Mouse (Mus musculus) neural tube, embryonic 10.5 days (tissue): ENCODE measurements around the gene Plpp3.

Experiments used
- DNase-seq: peaks from one replicate; pipeline ENCODE4 v3.0.0-alpha.2; 2017; ENCODE audit warnings: low spot score; ENCODE audit errors: extremely low spot score

The Plpp3 gene

DNA sequence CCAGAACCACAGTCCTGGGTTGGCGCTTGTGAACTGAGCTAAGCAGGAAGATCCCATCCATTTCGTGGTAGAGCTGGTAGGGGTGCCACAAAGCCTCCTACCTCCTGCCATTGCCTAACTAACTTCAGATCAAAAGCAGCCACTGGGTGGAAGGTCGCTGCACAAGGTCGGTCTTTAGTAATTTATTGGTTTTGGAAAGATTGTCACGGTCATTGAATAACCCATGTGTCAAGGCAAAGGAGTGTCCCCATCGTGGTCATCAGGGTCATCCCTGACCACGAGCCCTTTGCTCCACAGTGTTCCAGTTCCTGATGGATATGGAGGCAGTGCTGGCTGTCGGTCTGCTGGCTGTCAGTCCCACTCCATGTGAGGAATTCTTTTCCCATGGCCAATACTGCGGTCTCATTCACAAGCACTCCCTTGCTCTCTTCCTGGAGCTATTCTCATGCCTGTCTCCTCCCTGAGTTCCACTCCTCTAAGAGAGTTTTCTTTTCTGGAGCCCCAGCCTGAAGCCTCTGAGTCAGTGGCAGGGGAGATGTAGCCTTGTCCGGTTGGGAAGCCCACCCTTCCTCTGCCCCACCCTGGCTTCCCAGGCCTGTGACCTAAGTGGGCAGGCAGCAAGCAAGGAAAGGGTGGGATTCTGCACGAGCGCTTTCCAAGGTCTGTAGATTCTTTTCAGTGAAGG lies 58.7 kb downstream of the Plpp3 start:
- no peak for DNase-seq

DNA sequence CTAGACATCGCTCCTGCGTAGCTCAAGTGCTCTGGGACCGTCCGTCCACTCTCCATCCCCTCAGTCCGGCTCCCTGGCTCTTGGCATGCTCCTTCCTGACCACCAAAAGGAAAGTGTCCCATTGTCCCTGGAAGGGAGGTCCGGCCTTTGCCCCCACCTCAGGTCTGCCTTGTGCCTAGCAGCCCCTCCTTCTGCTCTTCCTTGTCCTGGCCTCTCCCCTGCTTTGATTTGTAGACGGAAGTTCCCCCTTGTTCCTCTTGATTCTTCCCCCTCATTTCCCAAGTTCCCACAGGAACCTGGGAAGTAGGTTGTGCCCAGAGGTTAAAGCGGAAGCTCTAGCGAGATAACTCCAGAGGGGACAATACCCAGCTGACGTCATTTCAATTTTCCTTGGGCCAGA lies 61.1 kb downstream of the Plpp3 start:
- no peak for DNase-seq

DNA sequence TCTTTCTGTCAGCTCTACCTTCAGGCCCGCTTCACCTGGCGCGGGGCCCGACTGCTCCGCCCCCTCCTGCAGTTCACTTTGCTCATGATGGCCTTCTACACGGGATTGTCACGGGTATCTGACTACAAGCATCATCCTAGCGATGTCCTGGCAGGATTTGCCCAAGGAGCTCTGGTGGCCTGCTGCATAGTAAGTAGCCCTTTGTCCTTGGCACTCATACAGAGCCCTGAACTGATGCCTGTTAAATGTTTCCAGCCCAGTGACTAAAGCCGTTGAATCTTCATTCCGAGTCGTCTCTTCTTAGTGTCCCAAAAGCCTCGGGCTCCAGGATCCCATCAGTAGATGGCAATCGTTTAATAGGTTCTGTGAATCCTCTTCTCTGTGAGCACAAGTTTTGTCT lies 62.2 kb downstream of the Plpp3 start:
- no peak for DNase-seq

DNA sequence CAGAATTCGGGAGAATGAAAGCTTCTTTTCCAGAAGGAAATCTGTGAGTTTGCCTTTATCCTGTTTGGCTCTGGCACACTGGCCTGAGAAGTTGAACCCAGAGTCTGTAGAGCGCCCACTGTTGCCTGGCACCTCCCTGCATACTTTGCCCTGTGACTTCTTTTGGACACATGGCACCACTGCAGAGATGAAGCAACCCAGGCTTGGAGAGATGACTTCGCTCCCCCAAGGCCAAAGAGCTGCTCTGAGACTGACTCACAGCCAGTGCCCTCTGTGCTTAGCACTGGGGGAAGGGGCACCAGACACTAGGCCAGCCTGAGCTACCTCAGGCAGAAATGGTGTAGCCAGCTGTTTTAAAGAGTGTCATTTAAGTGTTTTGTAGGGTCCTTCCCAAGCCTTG lies 63.7 kb downstream of the Plpp3 start:
- DNase-seq: no peak

DNA sequence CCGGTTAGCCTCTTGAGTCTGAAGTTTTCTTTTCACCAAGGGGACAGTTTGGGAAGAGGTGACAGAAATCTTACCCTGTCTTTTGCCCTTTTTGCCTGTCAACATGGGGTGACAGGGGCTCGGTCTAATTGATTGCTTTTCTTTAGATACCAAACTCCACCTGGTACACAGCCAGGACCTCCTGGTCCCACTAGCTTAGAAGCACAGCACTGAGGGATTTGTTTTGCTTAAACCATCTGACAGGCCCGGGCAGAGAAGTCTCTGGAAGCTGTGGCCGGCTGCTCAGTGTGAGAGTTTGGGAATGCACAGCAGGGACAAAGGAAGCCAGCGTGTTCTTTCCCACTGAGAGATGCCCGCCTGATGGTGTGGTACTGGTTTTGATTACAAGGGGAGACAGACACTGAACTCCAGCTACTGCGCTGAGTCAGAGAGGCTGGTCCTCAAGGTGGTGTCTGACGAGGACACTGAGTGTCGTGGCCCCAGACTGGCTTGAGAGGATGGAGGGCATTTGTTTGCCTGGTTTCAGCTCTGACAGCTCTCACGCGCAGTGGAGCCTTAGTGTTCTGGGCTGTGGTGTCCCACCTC lies 64.2 kb downstream of the Plpp3 start:
- no peak for DNase-seq

DNA sequence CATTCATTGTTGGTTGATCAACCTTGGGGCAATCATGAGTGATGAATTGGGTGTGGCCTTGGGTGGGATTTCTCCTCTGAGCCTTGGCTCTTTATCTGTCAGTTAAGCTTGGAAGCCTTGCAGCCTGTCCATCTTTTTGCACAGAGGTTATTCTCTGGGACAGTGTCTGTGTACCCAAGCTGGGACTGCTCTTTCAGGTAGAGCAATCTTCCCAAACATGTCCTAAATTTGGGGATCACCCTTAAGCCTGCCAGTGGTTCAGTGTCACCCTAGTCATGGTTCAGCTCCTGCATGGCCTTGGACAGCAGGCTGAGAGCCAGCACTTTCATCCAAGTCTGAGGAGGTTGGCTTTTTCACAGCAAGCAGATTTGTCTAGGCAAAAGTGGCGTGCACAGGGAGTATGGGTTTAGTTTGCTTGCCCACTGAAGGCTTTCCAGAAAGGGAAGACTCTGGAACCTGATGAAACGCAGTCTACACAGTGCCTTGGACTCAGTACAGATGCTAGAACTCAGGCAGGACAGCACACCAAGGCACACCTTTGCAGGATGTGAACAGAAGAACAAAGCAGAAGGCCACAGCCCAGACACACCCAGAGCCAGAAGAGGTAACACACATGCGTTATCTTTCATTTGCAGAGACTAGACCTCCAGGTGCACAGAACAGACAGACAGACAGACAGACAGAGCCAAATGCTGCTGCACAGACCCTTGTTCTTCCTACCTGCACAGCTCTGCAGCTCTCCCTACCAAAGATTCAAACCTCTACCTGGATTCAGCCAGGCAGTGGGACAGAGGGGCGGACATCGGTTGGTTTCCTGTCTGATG lies 66.2 kb downstream of the Plpp3 start:
- DNase-seq: no peak

DNA sequence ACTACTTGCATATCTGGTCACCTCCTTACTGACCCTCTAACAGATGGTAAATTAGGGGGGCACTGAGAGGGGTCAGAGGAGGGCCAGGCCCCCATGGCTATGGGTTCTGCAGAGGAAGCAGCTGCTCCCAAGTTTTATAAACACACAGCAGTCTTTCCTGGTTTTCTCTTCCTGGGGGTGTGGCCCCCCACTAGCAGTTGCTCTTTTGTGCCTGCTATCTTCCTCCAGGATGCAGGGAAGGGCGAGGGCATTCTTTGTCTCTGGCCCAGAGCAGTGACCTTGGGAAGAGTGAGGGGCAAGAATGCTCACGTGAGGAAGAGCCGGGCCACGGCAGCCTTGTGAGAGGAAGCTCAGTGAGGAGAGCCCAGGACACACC lies 66.8 kb downstream of the Plpp3 start:
- DNase-seq: no peak

DNA sequence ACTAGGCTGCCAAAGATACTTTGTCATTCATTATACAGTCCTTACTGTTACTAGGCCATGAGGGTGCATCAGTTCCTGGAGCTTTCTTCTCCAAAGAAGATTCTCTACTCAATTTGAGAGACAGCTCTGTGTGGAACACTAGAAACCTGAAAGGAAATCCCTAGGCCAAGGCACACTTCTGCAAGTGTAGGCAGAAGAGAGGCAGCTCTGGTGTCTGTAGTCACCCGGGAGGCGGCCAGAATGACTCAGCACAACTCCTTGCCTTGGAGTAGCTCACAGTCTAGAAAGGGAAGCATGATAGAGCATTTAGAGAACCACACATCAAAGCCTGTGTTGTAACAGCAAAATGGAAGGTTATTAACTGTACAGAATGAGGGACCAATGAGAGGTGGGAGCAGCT lies 68.4 kb downstream of the Plpp3 start:
- DNase-seq: no peak

DNA sequence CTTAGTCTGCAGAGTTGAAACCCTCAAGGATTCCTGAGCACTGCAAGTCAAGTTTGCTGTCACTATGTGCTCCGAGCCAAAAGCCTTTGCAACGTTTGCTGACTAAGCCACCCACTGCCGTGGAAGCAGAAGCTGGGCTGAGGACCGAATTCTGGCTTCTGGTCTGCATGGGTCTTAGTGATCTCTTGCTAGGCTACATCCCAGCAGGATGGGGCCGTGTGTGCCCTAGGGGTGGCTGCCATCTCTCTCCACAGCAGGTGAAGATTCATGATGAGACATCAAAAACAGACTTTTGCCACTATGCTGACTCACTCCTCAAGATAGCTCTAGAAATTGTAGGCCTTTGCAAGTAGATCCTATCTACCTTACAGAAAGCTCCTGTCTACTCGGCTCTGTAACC lies 69.2 kb downstream of the Plpp3 start:
- no peak for DNase-seq

DNA sequence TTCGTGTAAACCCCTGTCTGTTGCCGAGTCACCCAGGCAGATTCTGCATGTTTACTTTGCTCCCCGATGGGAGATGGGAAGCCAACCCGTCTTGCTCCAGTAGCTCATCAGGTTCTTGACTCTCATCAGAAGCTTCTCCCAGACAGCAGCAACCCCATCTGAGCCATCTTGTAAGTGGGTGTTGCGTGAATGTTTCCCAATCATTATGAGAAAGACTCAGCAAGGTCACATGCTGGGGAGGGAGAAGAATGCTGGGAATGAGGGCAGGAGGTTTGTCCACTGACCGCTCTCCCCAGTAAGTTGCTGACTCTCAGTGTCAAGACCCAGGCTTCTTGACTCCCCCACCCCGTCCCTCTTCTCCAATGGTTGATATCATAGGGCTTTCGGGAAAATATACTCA lies 73.0 kb downstream of the Plpp3 start:
- no peak for DNase-seq

DNA sequence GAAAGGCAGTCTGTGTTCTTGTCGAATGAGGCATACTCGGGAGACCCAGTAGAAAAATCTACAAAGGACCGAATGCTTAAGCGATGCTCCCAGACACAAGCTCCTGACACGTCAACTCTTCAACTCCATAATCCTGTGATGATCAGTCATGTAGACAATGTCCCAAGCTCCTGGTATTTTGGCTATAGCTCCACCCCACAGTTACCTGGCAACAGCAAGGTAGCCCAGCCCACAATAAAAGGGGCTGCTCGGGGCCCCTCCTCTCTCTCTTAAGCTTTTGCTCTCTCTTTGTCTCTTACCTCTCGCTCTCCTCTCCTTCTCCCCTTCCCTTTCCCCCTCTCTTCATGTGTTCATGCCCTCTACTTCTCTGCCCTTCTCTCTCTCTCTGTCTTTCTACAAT lies 83.1 kb downstream of the Plpp3 start:
- no peak for DNase-seq

DNA sequence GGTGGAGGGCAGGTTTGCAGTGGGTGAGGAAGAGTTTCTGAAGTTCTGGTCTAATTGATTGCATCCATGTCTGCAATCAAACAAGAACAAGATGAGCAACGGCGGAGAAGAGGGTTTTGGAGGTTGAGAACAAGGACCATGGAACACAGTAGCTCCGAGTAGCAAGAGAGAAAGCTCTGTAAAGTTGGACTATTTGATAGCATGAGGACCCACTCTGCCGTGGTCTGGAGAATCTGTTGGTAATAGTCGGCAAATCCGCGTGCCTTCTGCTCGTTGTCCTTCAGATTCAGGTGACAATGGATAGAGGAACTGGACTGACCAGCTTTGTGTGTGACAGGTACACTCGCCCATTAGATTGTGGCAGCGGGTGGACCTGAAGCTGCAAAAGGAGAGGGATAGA lies 87.8 kb downstream of the Plpp3 start:
- DNase-seq: no peak

DNA sequence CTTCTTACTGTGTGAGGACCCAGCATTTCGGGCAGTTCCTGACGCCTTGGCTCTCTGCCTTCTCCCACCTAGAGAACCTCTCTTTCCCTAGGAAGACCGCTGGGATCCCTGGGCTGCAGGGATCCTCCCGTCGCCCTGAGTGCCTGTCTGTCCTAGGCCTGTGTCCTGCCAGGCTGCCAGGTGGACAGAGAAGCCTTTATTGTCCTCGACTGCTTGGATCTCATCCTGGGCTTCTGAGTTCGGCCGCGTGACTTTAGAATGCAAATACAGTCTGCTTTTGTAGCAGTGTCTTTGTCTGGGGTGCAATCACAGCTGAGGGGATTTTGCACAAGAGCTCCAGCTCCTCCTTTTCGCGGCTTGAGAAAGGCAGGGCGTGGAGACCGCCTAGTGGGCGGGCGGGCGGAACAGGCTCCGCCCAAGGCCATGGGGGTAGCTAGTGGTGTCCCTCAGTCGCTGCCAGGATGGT lies 88.4 kb downstream of the Plpp3 start:
- DNase-seq: peak; percentile 63

DNA sequence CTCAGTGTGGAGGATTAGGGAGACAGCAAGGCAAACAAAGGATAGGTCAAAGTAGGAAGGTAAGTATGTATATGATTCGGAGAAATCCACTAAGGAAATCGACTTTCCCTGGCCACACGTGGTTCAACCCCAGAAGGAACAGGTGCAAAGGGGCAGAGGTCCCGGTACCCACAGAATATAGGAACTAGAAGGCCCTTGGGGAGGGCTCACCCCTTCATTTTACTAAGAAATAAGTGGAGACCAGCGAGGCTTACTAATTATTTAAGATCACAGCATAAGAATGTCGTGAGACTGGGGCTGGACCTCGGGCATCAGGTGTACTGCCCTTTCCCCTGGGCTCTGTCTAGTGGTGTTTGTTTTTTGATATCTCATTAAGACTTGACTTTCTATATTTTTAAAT lies 89.2 kb downstream of the Plpp3 start:
- no peak for DNase-seq

DNA sequence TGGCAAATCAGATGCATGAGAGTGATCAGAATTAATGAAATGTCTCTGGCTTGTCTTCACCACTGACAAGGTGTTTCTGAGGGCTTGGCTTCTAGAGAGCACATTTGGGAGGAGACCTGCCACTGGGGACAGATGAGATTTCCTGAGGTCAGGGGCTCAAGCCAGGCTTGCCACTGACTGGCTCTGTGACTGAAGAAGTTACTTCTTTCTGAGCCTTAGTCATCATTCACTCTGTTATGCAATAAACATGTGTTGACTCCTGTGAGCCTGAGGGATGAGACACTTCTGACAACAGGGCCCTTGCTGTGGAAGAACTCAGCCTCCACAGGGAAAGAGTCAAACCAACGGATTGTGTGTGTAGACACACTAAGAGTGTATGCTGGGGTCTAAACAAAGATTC lies 91.0 kb downstream of the Plpp3 start:
- no peak for DNase-seq

DNA sequence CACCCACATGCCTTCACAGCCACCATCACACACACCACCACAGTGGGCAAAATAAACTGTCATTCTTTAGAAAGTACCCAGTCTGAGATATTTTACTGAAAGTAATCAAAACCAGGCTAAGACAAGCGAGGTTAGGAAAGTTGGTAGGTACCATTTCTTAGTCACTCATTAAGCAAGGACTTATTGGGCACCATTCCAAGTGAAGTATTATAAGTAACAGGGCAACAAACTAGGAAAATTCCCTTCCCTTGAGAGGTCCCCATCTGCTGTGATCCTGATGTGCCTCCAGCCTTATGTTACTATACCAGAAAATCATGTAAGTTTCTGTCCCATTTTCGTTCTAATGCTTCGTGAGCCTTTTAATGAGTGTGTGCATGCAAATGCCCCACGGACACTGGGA lies 92.1 kb downstream of the Plpp3 start:
- no peak for DNase-seq

DNA sequence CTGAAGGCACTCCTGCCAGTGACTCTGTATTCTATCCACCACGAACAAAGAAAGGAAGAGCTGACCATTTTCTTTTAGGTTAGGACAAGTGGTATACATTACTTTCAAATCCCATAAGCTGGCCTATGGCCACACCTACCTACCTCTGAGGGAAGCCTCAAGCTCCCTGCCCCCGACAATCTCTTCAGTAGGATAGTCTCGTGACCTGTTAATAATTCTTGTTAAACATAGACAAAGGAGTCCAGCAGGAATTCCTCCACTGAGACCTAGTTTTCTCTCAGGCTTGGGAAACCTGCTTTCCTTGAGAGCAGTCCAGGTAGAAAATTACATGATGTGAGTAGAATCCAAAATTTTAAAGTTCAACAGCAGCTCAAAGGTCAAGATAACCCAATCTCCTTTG lies 93.8 kb downstream of the Plpp3 start:
- no peak for DNase-seq

DNA sequence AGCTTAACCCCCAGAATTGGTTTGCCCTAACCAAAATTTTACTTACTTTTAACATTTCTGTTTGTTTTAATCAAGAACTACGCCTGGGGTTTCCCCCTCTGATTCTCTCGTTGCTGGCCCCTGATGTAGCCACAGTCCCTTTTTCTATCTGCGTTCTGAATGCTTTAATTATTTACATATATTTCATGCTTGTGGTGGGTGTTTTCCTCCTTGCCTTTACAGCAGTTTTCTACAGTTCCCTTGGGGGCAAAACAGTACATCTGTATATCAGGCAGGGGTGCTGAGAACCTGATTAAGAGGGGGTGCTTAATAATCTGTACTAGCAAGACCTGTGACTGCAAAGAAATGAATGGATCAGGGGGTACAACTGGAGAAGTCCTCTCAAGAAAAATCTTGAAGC lies 94.9 kb downstream of the Plpp3 start:
- DNase-seq: no peak

DNA sequence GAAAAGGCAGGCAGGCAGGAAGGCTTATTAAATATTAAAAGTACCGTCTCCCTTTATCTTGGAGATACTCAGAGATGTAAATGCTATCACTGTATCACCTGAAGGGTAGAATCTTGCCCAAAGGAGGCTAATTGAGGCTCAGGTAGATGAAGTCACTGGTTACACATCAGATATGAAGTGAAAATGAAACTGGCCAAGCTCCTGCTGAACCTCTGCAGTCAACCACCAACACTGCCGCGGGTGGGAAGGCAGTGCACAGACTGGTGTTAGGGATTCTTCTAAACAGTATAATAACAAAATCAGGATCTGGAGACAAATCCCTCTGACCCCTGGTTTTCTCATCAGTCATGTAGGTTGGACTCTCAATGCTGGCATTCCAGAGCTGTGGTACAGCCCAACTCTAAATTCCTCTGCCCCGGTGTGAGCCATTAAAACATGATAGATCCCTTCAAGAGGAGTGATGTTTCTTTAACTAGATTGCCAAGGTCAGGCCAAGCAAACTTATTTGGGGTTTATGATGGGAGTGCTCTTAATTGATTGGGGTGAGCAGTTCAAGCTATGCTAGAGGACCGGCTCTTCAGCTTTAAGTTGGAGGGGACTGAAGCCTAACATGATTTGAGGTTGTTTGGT lies 95.5 kb downstream of the Plpp3 start:
- DNase-seq: no peak

DNA sequence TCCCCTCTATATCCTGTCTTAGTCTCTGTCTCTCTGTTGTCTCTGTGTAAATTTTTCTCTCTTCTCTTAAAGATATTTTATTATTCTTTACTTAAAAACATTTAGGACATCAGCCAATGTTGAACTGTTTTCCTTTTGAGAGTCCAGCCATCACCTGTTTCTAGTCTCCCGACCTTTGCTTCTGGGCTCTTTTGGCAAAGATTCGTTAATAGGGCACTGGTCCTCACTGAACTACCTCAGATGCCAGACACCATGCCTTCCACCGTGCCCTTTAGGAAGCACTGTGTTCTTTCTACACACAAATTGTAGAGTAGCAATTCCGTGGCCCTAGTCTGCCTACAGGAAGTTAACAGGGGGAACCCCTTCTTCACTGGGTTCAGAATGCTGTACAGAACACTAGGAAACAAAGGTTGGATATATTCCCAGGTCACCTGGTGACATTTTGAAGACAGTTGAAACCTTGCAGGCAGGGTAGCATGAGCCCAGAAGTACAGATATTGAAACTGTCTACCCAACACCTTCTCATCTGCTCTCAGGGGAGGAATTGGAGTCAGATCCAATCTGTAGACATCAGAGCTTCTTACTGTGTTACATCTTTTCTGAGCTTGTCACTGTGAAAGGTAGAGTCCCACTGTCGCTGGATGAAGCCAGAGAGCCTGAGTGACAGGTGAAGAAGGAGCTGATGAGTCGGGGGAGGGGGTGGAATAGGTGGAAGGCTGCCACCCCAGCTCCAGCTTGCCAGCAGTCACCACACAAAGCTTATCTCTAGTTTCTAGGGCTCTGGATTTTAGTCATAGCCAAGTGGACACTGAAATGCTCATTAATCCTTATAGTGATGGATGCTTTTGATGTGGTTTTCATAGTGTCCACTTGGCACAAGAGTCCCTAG lies 96.5 kb downstream of the Plpp3 start:
- no peak for DNase-seq

DNA sequence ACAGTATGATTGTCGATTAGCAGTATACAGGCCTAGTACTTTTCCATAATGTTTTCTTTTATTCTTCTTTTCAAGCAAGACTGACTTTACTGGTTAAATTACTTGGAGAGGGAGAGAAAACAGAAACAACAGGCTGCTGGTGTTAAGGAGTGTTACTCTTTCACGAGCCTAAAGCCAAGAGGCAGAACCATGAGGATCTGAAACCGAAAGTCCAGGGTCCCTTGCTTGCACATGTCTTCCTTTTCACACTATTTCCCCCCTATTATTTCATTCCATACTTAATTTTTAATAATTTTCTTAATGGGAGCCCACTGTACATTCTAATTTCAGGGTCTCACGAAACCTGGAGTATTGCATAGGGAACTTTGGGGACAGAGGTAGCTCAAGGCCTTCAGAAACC lies 97.2 kb downstream of the Plpp3 start:
- DNase-seq: no peak
